Mouse (Mus musculus): ENCODE results near the gene Bak1.
"Not testable (repeated sequence)": the region's sequence is repeated elsewhere in the genome, so short reads cannot be mapped to it uniquely, and the experiment has no call there.

Bak1 gene

GRCm38 (mm10) chr17:26979426-26979825 lies 49.4 kb downstream of the Bak1 start:
- no peak for DNase-seq (ENCODE audit: low spot score)

DNA sequence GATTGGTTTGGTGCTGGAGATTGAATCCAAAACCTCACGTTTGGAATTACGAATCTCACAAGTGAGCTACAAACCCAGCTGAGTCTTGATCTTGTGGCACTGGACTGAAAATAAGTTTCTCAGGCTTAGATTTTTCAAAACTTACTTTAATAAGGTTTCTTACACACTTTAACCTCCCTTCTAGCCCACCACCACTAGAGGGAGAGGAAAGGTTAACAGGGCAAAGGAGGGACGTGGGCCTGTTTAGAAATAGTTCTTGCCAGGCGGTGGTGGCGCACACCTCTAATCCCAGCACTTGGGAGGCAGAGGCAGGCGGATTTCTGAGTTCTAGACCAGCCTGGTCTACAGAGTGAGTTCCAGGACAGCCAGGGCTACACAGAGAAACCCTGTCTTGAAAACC lies 51.5 kb downstream of the Bak1 start:
- DNase-seq (ENCODE audit: low spot score) = not testable (repeated sequence)

DNA sequence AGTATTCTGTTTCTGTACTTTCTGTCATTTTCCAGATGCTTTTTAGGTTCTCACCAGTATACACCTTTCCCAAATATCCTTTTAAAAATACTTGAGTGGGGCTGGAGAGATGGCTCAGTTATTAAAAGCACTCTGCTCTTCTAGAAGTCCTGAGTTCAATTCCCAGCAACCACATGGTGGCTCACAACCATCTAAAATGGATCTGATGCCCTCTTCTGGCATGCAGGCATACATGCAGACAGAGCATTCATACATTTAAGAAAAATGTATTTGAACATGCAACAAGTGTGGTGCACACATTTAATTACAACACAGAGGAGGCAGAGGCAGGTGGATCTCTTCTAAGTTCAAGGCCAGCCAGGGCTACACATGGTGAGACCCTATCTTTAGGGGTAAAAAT lies 53.4 kb downstream of the Bak1 start:
- DNase-seq (ENCODE audit: low spot score) = no peak

GRCm38 (mm10) chr17:26974547-26974946 lies 54.3 kb downstream of the Bak1 start:
- no peak for DNase-seq (ENCODE audit: low spot score)

GRCm38 (mm10) chr17:26972703-26973574 lies 55.9 kb downstream of the Bak1 start, which contains the start of gene Zbtb9:
TSS of gene Zbtb9 (plus strand) at chr17:26973167.
- peak; percentile 96 for DNase-seq (ENCODE audit: low spot score)

GRCm38 (mm10) chr17:26972107-26972506 lies 56.7 kb downstream of the Bak1 start:
- DNase-seq (ENCODE audit: low spot score) = no peak

GRCm38 (mm10) chr17:26971247-26971905 lies 57.4 kb downstream of the Bak1 start:
- DNase-seq (ENCODE audit: low spot score) = no peak

DNA sequence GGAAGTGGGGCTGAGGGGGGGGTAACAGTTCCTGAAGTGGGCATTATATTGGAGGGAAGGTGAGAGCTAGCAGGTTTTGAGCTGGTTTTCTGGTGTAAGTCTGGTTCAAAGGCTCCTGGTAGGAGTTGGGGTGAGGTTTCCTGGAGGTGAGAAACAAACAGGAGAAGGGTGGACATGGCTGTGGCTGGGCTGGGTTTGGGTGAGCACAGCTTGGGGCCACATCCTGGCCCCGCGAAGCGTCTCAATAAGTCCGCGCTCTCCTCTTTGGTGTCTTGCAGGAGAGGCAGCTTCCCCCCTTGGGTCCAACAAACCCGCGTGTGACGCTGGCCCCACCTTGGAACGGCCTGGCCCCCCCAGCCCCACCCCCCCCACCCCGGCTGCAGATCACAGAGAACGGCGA lies 58.6 kb downstream of the Bak1 start:
- no peak for DNase-seq (ENCODE audit: low spot score)
